Mouse (Mus musculus) hindbrain, embryonic 14.5 days (tissue): ENCODE data around the gene Adamts16. TPM values are rescaled to one million over a fixed set of nuclear protein-coding genes. Genes with fewer than 3 reads are reported as not detected.
"Not testable (repeated sequence)": the region's sequence is repeated elsewhere in the genome, so short reads cannot be mapped to it uniquely, and the experiment has no call there.

Experiments
- ATAC-seq: fragments of 200-750 bp; cut with Nextera tagmentation; 2 replicates; pipeline ENCODE4 v1.8.0; 2017; ENCODE audit warnings: moderate number of reproducible peaks, mild to moderate bottlenecking, moderate TSS enrichment, moderate library complexity; ENCODE audit not compliant: low FRiP score
- DNase-seq: peaks from one replicate; pipeline ENCODE4 v3.0.0-alpha.2; 2015; ENCODE audit warnings: low spot score
- H3K27ac ChIP-seq: fragments of 300-500 bp; sonication (generic); 2 replicates; pipeline ENCODE4 v1.5.1; 2014; ENCODE audit warnings: mild to moderate bottlenecking, moderate library complexity
- H3K27me3 ChIP-seq: fragments of 300-500 bp; sonication (generic); 2 replicates; pipeline ENCODE4 v1.6.1; 2014; ENCODE audit warnings: mild to moderate bottlenecking, low read length, mixed read lengths; ENCODE audit not compliant: control insufficient read depth, insufficient read depth
- H3K36me3 ChIP-seq: fragments of 300-500 bp; sonication (generic); replicated peaks from 2 replicates; pipeline ENCODE4 v1.6.1; 2014; ENCODE audit not compliant: control insufficient read depth, insufficient read depth
- H3K4me1 ChIP-seq: fragments of 300-500 bp; sonication (generic); replicated peaks from 2 replicates; pipeline ENCODE4 v1.6.1; 2014; ENCODE audit warnings: antibody characterized with exemption, low read length, mixed read lengths; ENCODE audit not compliant: control insufficient read depth, insufficient read depth
- H3K4me2 ChIP-seq: fragments of 300-500 bp; sonication (generic); replicated peaks from 2 replicates; pipeline ENCODE4 v1.6.1; 2014; ENCODE audit warnings: mild to moderate bottlenecking, moderate library complexity
- H3K4me3 ChIP-seq: fragments of 300-500 bp; sonication (generic); replicated peaks from 2 replicates; pipeline ENCODE4 v1.5.1; 2014; ENCODE audit warnings: mild to moderate bottlenecking, low read length
- H3K9ac ChIP-seq: fragments of 300-500 bp; sonication (generic); 2 replicates; pipeline ENCODE4 v1.6.1; 2014
- H3K9me3 ChIP-seq: fragments of 300-500 bp; sonication (generic); 2 replicates; pipeline ENCODE4 v1.6.1; 2016; ENCODE audit warnings: low read length; ENCODE audit not compliant: control insufficient read depth
- WGBS: fragments of 180-500 bp; shearing (Covaris S2); extraction: QIAGEN DNeasy Blood & Tissue Kit; methylation state at CpG from one replicate; pipeline ENCODE4 v1.1.7; 2014; 5-methylcytosine and 5-hydroxymethylcytosine counted together
- polyA plus RNA-seq: library from polyadenylated mRNA; unstranded; fragments of >200 nt; fragmentation: Nextera tagmentation; extraction: Ambion mirVana; gene quantifications from 2 replicates; pipeline ENCODE4 v1.2.1, GENCODE M21; 2014

The Adamts16 gene
- polyA plus RNA-seq, 1 experiment from 2014 or later, result 5.0 TPM

GRCm38 (mm10) chr13:70874741-70875140, 33.1 kb upstream of the Adamts16 start:
- no peak overlapping the region for H3K9ac ChIP-seq
- no peak overlapping the region for H3K27ac ChIP-seq
- no peaks in the 10 kb centered on the region for H3K4me1 ChIP-seq
- no peak overlapping the region for H3K4me3 ChIP-seq
- no peak for ATAC-seq
- H3K36me3 ChIP-seq, result no peaks in the 10 kb centered on the region
- no peaks in the 10 kb centered on the region for H3K9me3 ChIP-seq
- no peak overlapping the region for H3K4me2 ChIP-seq
- H3K27me3 ChIP-seq, result no peaks in the 10 kb centered on the region
- no peak for DNase-seq

- not testable (repeated sequence) for H3K27me3 ChIP-seq, H3K4me1 ChIP-seq, H3K4me3 ChIP-seq, ATAC-seq, H3K27ac ChIP-seq, DNase-seq, H3K4me2 ChIP-seq, H3K36me3 ChIP-seq, H3K9ac ChIP-seq, H3K9me3 ChIP-seq
- WGBS, result 78% methylated on average over 13 of the region's 13 CpGs
Measured at GRCm38 (mm10) chr13:70873851-70874250, 32.2 kb upstream of the Adamts16 start.

GRCm38 (mm10) chr13:70871049-70871448, 29.4 kb upstream of the Adamts16 start:
- ATAC-seq (no peak), DNase-seq (peak; percentile 42)
- no peak overlapping the region for H3K27ac ChIP-seq
- H3K36me3 ChIP-seq, result no peaks in the 10 kb centered on the region
- H3K27me3 ChIP-seq, result no peaks in the 10 kb centered on the region
- H3K4me2 ChIP-seq, result no peak overlapping the region
- 54% methylated on average over 3 of the region's 3 CpGs for WGBS
- H3K9ac ChIP-seq, result no peak overlapping the region
- H3K9me3 ChIP-seq, result no peaks in the 10 kb centered on the region
- H3K4me1 ChIP-seq, result no peaks in the 10 kb centered on the region
- H3K4me3 ChIP-seq, result no peak overlapping the region

GRCm38 (mm10) chr13:70866971-70867625, 25.5 kb upstream of the Adamts16 start:
- no peaks in the 10 kb centered on the region for H3K27me3 ChIP-seq
- H3K9me3 ChIP-seq, result no peaks in the 10 kb centered on the region
- no peaks in the 10 kb centered on the region; the same call in 1 of the 2 replicates for H3K4me1 ChIP-seq
- no peak overlapping the region for H3K4me2 ChIP-seq
- no peaks in the 10 kb centered on the region for H3K36me3 ChIP-seq
- no peak overlapping the region for H3K4me3 ChIP-seq
- DNase-seq (no peak), ATAC-seq (no peak)
- H3K9ac ChIP-seq, result no peak overlapping the region
- 91% methylated on average over 11 of the region's 11 CpGs for WGBS
- no peak overlapping the region for H3K27ac ChIP-seq

GRCm38 (mm10) chr13:70865867-70866266, 24.3 kb upstream of the Adamts16 start:
- no peak overlapping the region for H3K4me2 ChIP-seq
- H3K36me3 ChIP-seq, result no peaks in the 10 kb centered on the region
- no peaks in the 10 kb centered on the region; the same call in 1 of the 2 replicates for H3K4me1 ChIP-seq
- DNase-seq, result no peak
- no peak overlapping the region for H3K4me3 ChIP-seq
- H3K27ac ChIP-seq, result no peak overlapping the region
- WGBS, result 77% methylated on average over 5 of the region's 5 CpGs
- H3K9ac ChIP-seq, result no peak overlapping the region
- H3K27me3 ChIP-seq, result no peaks in the 10 kb centered on the region
- ATAC-seq, result no peak
- no peaks in the 10 kb centered on the region for H3K9me3 ChIP-seq

GRCm38 (mm10) chr13:70862162-70862908, 20.7 kb upstream of the Adamts16 start:
- Histone ChIP-seq H3K36me3 (no peaks in the 10 kb centered on the region), H3K4me2 (no peak overlapping the region), H3K9ac (no peak overlapping the region), H3K9me3 (no peaks in the 10 kb centered on the region), H3K4me3 (no peak overlapping the region), H3K27ac (no peak overlapping the region), H3K4me1 (no peaks in the 10 kb centered on the region; the same call in 1 of the 2 replicates), H3K27me3 (no peaks in the 10 kb centered on the region)
- ATAC-seq (peak; percentile 53; the same call in 1 of the 2 replicates), DNase-seq (no peak)
- 36% methylated on average over 8 of the region's 8 CpGs for WGBS

- Histone ChIP-seq H3K9ac (no peak overlapping the region), H3K27ac (no peak overlapping the region), H3K4me1 (no peaks in the 10 kb centered on the region), H3K27me3 (no peaks in the 10 kb centered on the region), H3K36me3 (no peaks in the 10 kb centered on the region), H3K9me3 (no peaks in the 10 kb centered on the region), H3K4me3 (no peak overlapping the region), H3K4me2 (no peak overlapping the region)
- ATAC-seq (no peak), DNase-seq (no peak)
Measured at GRCm38 (mm10) chr13:70853601-70854000, 12.0 kb upstream of the Adamts16 start.

GRCm38 (mm10) chr13:70846933-70847332, 5.3 kb upstream of the Adamts16 start:
- H3K27me3 ChIP-seq, result peaks cover 9% of the 10 kb centered on the region
- H3K9ac ChIP-seq, result no peak overlapping the region
- 65% methylated on average over 2 of the region's 2 CpGs for WGBS
- H3K36me3 ChIP-seq, result no peaks in the 10 kb centered on the region
- 0 out of 2 replicates have a peak, but pooled peaks cover 2% of the 10 kb centered on the region for H3K4me1 ChIP-seq
- DNase-seq (no peak), ATAC-seq (no peak)
- no peak overlapping the region for H3K27ac ChIP-seq
- no peak overlapping the region for H3K4me2 ChIP-seq
- H3K4me3 ChIP-seq, result no peak overlapping the region
- H3K9me3 ChIP-seq, result no peaks in the 10 kb centered on the region

- DNase-seq (no peak), ATAC-seq (no peak)
- H3K4me2 ChIP-seq, result no peak overlapping the region
- H3K9me3 ChIP-seq, result no peaks in the 10 kb centered on the region
- no peaks in the 10 kb centered on the region for H3K36me3 ChIP-seq
- no peak overlapping the region for H3K9ac ChIP-seq
- H3K4me3 ChIP-seq, result no peak overlapping the region
- 82% methylated on average over 7 of the region's 7 CpGs for WGBS
- H3K27me3 ChIP-seq, result peaks cover 23% of the 10 kb centered on the region
- H3K27ac ChIP-seq, result no peak overlapping the region
- H3K4me1 ChIP-seq, result 0 out of 2 replicates have a peak, but pooled peaks cover 8% of the 10 kb centered on the region
Measured at GRCm38 (mm10) chr13:70845526-70845925, 3.9 kb upstream of the Adamts16 start.
